Mouse (Mus musculus) liver, embryonic 14.5 days (tissue): Measurements from ENCODE around the gene Gm26566.

ENCODE experiments used
- CTCF ChIP-seq: IDR thresholded peaks from 2 replicates; pipeline ENCODE4 v1.5.1; 2016; ENCODE audit warnings: antibody characterized with exemption, low read depth, control low read depth
- EP300 ChIP-seq: IDR thresholded peaks from 2 replicates; pipeline ENCODE4 v1.6.1; 2016; ENCODE audit warnings: antibody characterized with exemption, low read depth

- TF ChIP-seq EP300 (no peak), CTCF (no peak)
Observed at GRCm38 (mm10) chr4:88697108-88697507, 24.5 kb upstream of the Gm26566 start.
